Comparison of ENCODE assay signal across 19 mouse cellular contexts in the genomic region with DNA sequence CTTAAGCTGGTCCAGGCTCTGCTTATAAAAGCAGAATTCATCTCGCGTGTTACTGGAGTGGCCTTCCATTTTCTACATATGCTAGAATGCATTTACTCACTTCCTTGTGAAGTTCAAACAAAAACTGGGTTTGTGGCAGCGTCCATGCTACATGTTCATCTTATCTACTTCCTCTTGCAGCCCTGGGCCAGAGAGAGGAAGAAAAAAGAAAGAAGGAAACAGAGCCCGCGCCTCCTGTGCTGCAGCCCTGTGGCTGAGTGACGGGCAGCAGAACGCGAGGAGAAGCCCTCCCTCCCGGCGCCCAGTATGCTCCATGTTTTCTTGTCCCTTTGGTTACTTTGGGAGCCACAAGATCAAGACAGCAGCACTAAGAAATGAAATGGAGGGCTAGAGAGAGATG. TPM values are rescaled to one million over a fixed set of nuclear protein-coding genes. Genes with fewer than 3 reads are reported as not detected.
DNase-seq lines count a peak whose midpoint lies in the region; ATAC-seq lines count a peak whose summit lies in the region.
"Had no signal": no experiment of that assay in that cellular context is flagged by ENCODE, and none has a peak within 500 bp of the region (broad histone marks: within the 10 kb centered on the region; RNA-seq: fewer than 3 reads in every experiment).

No protein-coding gene starts in this region.

- no peak overlapping the region for H3K9ac ChIP-seq in heart, embryonic 13.5 days
- H3K9ac ChIP-seq: forebrain, embryonic 15.5 days; midbrain, embryonic 15.5 days; neural tube, embryonic 12.5 days; stomach, embryonic 15.5 days had no signal

- no peaks in the 10 kb centered on the region for H3K27me3 ChIP-seq in heart, embryonic 13.5 days (replicated peaks)
- H3K27me3 ChIP-seq: forebrain, embryonic 15.5 days; midbrain, embryonic 15.5 days; neural tube, embryonic 12.5 days; stomach, embryonic 15.5 days had no signal

- intact Hi-C loops in heart, postnatal 14 days (cut with DNase I), result no loop called here

- H3K4me1 ChIP-seq in heart, embryonic 13.5 days, result 0 out of 2 replicates have a peak, but pooled peaks cover 6% of the 10 kb centered on the region
- H3K4me1 ChIP-seq: forebrain, embryonic 15.5 days; heart, embryonic 10.5 days; limb, embryonic 10.5 days; midbrain, embryonic 15.5 days; neural tube, embryonic 12.5 days; stomach, embryonic 15.5 days had no signal

- no peak overlapping the region for H3K4me3 ChIP-seq in heart, embryonic 13.5 days
- H3K4me3 ChIP-seq: forebrain, embryonic 15.5 days; heart, embryonic 10.5 days; limb, embryonic 10.5 days; midbrain, embryonic 15.5 days; neural tube, embryonic 12.5 days; stomach, embryonic 15.5 days had no signal

- peak overlapping the region; percentile 36; the same call in 1 of the 2 replicates for H3K27ac ChIP-seq in heart, embryonic 13.5 days (replicated peaks)
- H3K27ac ChIP-seq: forebrain, embryonic 15.5 days; heart, embryonic 10.5 days; hindbrain, postnatal 0 days; limb, embryonic 10.5 days; midbrain, embryonic 15.5 days; neural tube, embryonic 12.5 days; stomach, embryonic 15.5 days had no signal

- no peaks in the 10 kb centered on the region for H3K9me3 ChIP-seq in heart, embryonic 13.5 days
- H3K9me3 ChIP-seq: forebrain, embryonic 15.5 days; heart, embryonic 10.5 days; limb, embryonic 10.5 days; midbrain, embryonic 15.5 days; neural tube, embryonic 12.5 days; stomach, embryonic 15.5 days had no signal

- no peak for DNase-seq in heart, postnatal 14 days
- DNase-seq in A20 (ENCODE audit: low read depth, low spot score), result peak; percentile 10
- DNase-seq in urinary bladder, postnatal 10 days (ENCODE audit: low spot score), result no peak
- no peak for DNase-seq in urinary bladder, postnatal 4 days (ENCODE audit: low spot score in 2 of 2)
- no peak for DNase-seq in kidney, adult 18-20 months
- DNase-seq: adrenal gland, adult 2 months; cerebellum, adult 2 months; embryo, embryonic 11 days; kidney, adult 2 months had no signal

- H3K36me3 ChIP-seq in heart, embryonic 13.5 days, result peaks cover 21% of the 10 kb centered on the region
- H3K36me3 ChIP-seq: forebrain, embryonic 15.5 days; limb, embryonic 10.5 days; midbrain, embryonic 15.5 days; neural tube, embryonic 12.5 days; stomach, embryonic 15.5 days had no signal

- WGBS in heart, embryonic 13.5 days, result 68% methylated on average over 10 of the region's 10 CpGs

- H3K4me2 ChIP-seq in heart, embryonic 13.5 days, result 0 out of 2 replicates have a peak overlapping the region, but pooled peaks have one; percentile 13
- H3K4me2 ChIP-seq: forebrain, embryonic 15.5 days; midbrain, embryonic 15.5 days; neural tube, embryonic 12.5 days; stomach, embryonic 15.5 days had no signal

- no peak for ATAC-seq in heart, embryonic 13.5 days (ENCODE audit: extremely low read depth, insufficient number of reproducible peaks, low FRiP score, low TSS enrichment)
- peak; percentile 88 to 91 for ATAC-seq in hematopoietic stem cell, adult 5-6 weeks (replicated peaks in 1 of 2; ENCODE audit: insufficient read depth in 1 of 2, low FRiP score in 2 of 2, low TSS enrichment in 1 of 2, low read depth in 1 of 2, poor library complexity in 2 of 2, severe bottlenecking in 2 of 2)
- ATAC-seq in monocyte, adult 5-6 weeks (replicated peaks; ENCODE audit: insufficient number of reproducible peaks, low FRiP score, low TSS enrichment, poor library complexity, severe bottlenecking), result peak; percentile 41; the same call in 1 of the 2 replicates
- ATAC-seq: forebrain, embryonic 15.5 days; hindbrain, postnatal 0 days; midbrain, embryonic 15.5 days had no signal

RNA-seq across cellular contexts. Expression of a gene that starts 7.9 kb away (rescaled TPM):
- polyA plus RNA-seq in heart, embryonic 13.5 days (2015; fragmentation: Nextera tagmentation; extraction: Ambion mirVana), result 3.9 and 4.1 TPM in 2 replicates
- under 1 TPM; 0.76 to 0.83 TPM for total RNA-seq in heart, postnatal 14 days (2021)
- total RNA-seq in hematopoietic stem cell, adult 5-6 weeks (2017), result 2.4 and 4.8 TPM in 2 replicates
- total RNA-seq in monocyte, adult 5-6 weeks (2017), result 3.9 to 5.5 TPM (median 4.3 TPM) in 3 replicates

RNA-seq across cellular contexts. Expression of a gene that starts 8.0 kb away (rescaled TPM):
- 21.6 and 23.4 TPM in 2 replicates for polyA plus RNA-seq in heart, embryonic 13.5 days (2015; fragmentation: Nextera tagmentation; extraction: Ambion mirVana)
- total RNA-seq in heart, postnatal 14 days (2021), result 1 to 10 TPM; 5.8 to 8.9 TPM
- 16.8 and 17.5 TPM in 2 replicates for total RNA-seq in hematopoietic stem cell, adult 5-6 weeks (2017)
- total RNA-seq in monocyte, adult 5-6 weeks (2017), result 12.2 to 14.3 TPM (median 13.7 TPM) in 3 replicates
